Mouse (Mus musculus): ENCODE measurements around the gene Pcyt1a.

- no peak for TF ChIP-seq CTCF (IDR thresholded peaks at IDR 0.05; ENCODE audit: control insufficient read depth, insufficient read depth, insufficient read length)
- TF ChIP-seq USF1 (IDR thresholded peaks at IDR 0.05; ENCODE audit: low read depth), result no peak
- TF ChIP-seq MAX (IDR thresholded peaks at IDR 0.05), result no peak
Observed at GRCm38 (mm10) chr16:32382901-32383300, 47.8 kb upstream of the Pcyt1a start.

Data from C2C12 (cell line).